Mouse (Mus musculus) midbrain, embryonic 13.5 days (tissue): ENCODE results near the gene Tmem233. TPM values are rescaled to one million over a fixed set of nuclear protein-coding genes. Genes with fewer than 3 reads are reported as not detected.
A peak's percentile ranks its signal among the peaks of the same experiment; 100 is the strongest.

ENCODE experiments used
- ATAC-seq: fragments of 200-750 bp; cut with Nextera tagmentation; 2 replicates; pipeline ENCODE4 v1.8.0; 2017; ENCODE audit warnings: mild to moderate bottlenecking, moderate TSS enrichment, moderate library complexity
- H3K27ac ChIP-seq: fragments of 300-500 bp; sonication (generic); 2 replicates; pipeline ENCODE4 v1.5.1; 2015; ENCODE audit warnings: inconsistent platforms, mild to moderate bottlenecking, moderate library complexity
- H3K27me3 ChIP-seq: fragments of 300-500 bp; sonication (generic); 2 replicates; pipeline ENCODE4 v1.6.1; 2015; ENCODE audit warnings: mild to moderate bottlenecking, inconsistent platforms
- H3K36me3 ChIP-seq: fragments of 300-500 bp; sonication (generic); 2 replicates; pipeline ENCODE4 v1.6.1; 2015; ENCODE audit warnings: mild to moderate bottlenecking, inconsistent platforms
- H3K4me1 ChIP-seq: fragments of 300-500 bp; sonication (generic); replicated peaks from 2 replicates; pipeline ENCODE4 v1.6.1; 2015; ENCODE audit warnings: inconsistent platforms
- H3K4me2 ChIP-seq: fragments of 300-500 bp; sonication (generic); replicated peaks from 2 replicates; pipeline ENCODE4 v1.6.1; 2015; ENCODE audit warnings: moderate library complexity, mild to moderate bottlenecking, inconsistent platforms
- H3K4me3 ChIP-seq: fragments of 300-500 bp; sonication (generic); replicated peaks from 2 replicates; pipeline ENCODE4 v1.5.1; 2015; ENCODE audit warnings: mild to moderate bottlenecking, inconsistent platforms
- H3K9ac ChIP-seq: fragments of 300-500 bp; sonication (generic); replicated peaks from 2 replicates; pipeline ENCODE4 v1.6.1; 2015; ENCODE audit warnings: mild to moderate bottlenecking, inconsistent platforms
- H3K9me3 ChIP-seq: fragments of 300-500 bp; sonication (generic); 2 replicates; pipeline ENCODE4 v1.6.1; 2016; ENCODE audit warnings: mild to moderate bottlenecking, inconsistent platforms
- whole genome bisulfite sequencing: fragments of 180-500 bp; shearing (Covaris S2); methylation state at CpG from one replicate; pipeline ENCODE4 v1.1.7; 2015; 5-methylcytosine and 5-hydroxymethylcytosine counted together
- polyA plus RNA-seq: library from polyadenylated mRNA; unstranded; fragments of >200 nt; fragmentation: Nextera tagmentation; extraction: Ambion mirVana; gene quantifications from 2 replicates; pipeline ENCODE4 v1.2.1, GENCODE M21; 2015

Gene Tmem233
- polyA plus RNA-seq, 1 experiment from 2014 or later = not detected

- H3K4me2 ChIP-seq = no peak overlapping the region
- no peak overlapping the region for H3K9ac ChIP-seq
- no peaks in the 10 kb centered on the region for H3K36me3 ChIP-seq
- no peak overlapping the region for H3K27ac ChIP-seq
- 87% methylated on average over 5 of the region's 5 CpGs for WGBS
- ATAC-seq = no peak
- H3K4me1 ChIP-seq = no peaks in the 10 kb centered on the region
- H3K27me3 ChIP-seq = no peaks in the 10 kb centered on the region
- H3K4me3 ChIP-seq = no peak overlapping the region
- no peaks in the 10 kb centered on the region for H3K9me3 ChIP-seq
Measured at GRCm38 (mm10) chr5:116052171-116052570, 30.9 kb downstream of the Tmem233 start.

- no peak overlapping the region for H3K27ac ChIP-seq
- no peaks in the 10 kb centered on the region for H3K36me3 ChIP-seq
- H3K9ac ChIP-seq = no peak overlapping the region
- no peak overlapping the region for H3K4me3 ChIP-seq
- ATAC-seq = no peak
- H3K27me3 ChIP-seq = no peaks in the 10 kb centered on the region
- no peak overlapping the region for H3K4me2 ChIP-seq
- H3K4me1 ChIP-seq = no peaks in the 10 kb centered on the region
- 74% methylated on average over 4 of the region's 4 CpGs for WGBS
- no peaks in the 10 kb centered on the region for H3K9me3 ChIP-seq
Measured at GRCm38 (mm10) chr5:116049821-116050220, 33.2 kb downstream of the Tmem233 start.

GRCm38 (mm10) chr5:116048321-116048720 is 34.7 kb downstream of the Tmem233 start:
- no peak overlapping the region for H3K4me3 ChIP-seq
- no peaks in the 10 kb centered on the region for H3K27me3 ChIP-seq
- no peak overlapping the region for H3K9ac ChIP-seq
- H3K9me3 ChIP-seq = no peaks in the 10 kb centered on the region
- H3K4me1 ChIP-seq = no peaks in the 10 kb centered on the region
- ATAC-seq = no peak
- H3K27ac ChIP-seq = no peak overlapping the region
- 93% methylated on average over 3 of the region's 3 CpGs for WGBS
- H3K36me3 ChIP-seq = no peaks in the 10 kb centered on the region
- no peak overlapping the region for H3K4me2 ChIP-seq

- H3K27ac ChIP-seq = no peak overlapping the region
- H3K4me1 ChIP-seq = no peaks in the 10 kb centered on the region
- no peaks in the 10 kb centered on the region for H3K27me3 ChIP-seq
- no peak overlapping the region for H3K4me2 ChIP-seq
- ATAC-seq = no peak
- H3K4me3 ChIP-seq = no peak overlapping the region
- H3K9me3 ChIP-seq = no peaks in the 10 kb centered on the region
- 78% methylated on average over 4 of the region's 4 CpGs for WGBS
- no peak overlapping the region for H3K9ac ChIP-seq
- no peaks in the 10 kb centered on the region for H3K36me3 ChIP-seq
Measured at GRCm38 (mm10) chr5:116046246-116046645, 36.8 kb downstream of the Tmem233 start.

GRCm38 (mm10) chr5:116045581-116045980 is 37.5 kb downstream of the Tmem233 start:
- no peaks in the 10 kb centered on the region for H3K36me3 ChIP-seq
- no peaks in the 10 kb centered on the region for H3K27me3 ChIP-seq
- ATAC-seq = no peak

GRCm38 (mm10) chr5:116042241-116042640 is 40.8 kb downstream of the Tmem233 start:
- H3K27ac ChIP-seq = no peak overlapping the region
- ATAC-seq = no peak
- no peaks in the 10 kb centered on the region for H3K36me3 ChIP-seq

More at GRCm38 (mm10) chr5:116045581-116045980, 37.5 kb downstream of the Tmem233 start:
- Histone ChIP-seq H3K9ac (no peak overlapping the region), H3K4me2 (no peak overlapping the region), H3K9me3 (no peaks in the 10 kb centered on the region), H3K27ac (no peak overlapping the region), H3K4me1 (no peaks in the 10 kb centered on the region), H3K4me3 (no peak overlapping the region)
- WGBS = 87% methylated on average over 8 of the region's 8 CpGs

GRCm38 (mm10) chr5:116039706-116040105 is 43.3 kb downstream of the Tmem233 start:
- no peaks in the 10 kb centered on the region for H3K9me3 ChIP-seq
- no peaks in the 10 kb centered on the region for H3K36me3 ChIP-seq
- H3K4me3 ChIP-seq = no peak overlapping the region
- 37% methylated on average over 11 of the region's 11 CpGs for WGBS
- no peak for ATAC-seq
- no peak overlapping the region for H3K9ac ChIP-seq
- H3K4me2 ChIP-seq = 0 out of 2 replicates have a peak overlapping the region, but pooled peaks have one; percentile 2
- no peaks in the 10 kb centered on the region for H3K27me3 ChIP-seq
- no peak overlapping the region for H3K27ac ChIP-seq
- H3K4me1 ChIP-seq = peaks cover 9% of the 10 kb centered on the region; the same call in 1 of the 2 replicates

More at GRCm38 (mm10) chr5:116042241-116042640, 40.8 kb downstream of the Tmem233 start:
- Histone ChIP-seq H3K27me3 (no peaks in the 10 kb centered on the region), H3K9me3 (no peaks in the 10 kb centered on the region), H3K4me3 (no peak overlapping the region), H3K9ac (no peak overlapping the region), H3K4me2 (no peak overlapping the region), H3K4me1 (peaks cover 4% of the 10 kb centered on the region; the same call in 1 of the 2 replicates)
- 36% methylated on average over 7 of the region's 7 CpGs for WGBS

GRCm38 (mm10) chr5:116037731-116038130 is 45.3 kb downstream of the Tmem233 start:
- Histone ChIP-seq H3K9me3 (no peaks in the 10 kb centered on the region), H3K27ac (no peak overlapping the region), H3K36me3 (no peaks in the 10 kb centered on the region), H3K9ac (no peak overlapping the region), H3K4me3 (no peak overlapping the region), H3K4me1 (peaks cover 9% of the 10 kb centered on the region; the same call in 1 of the 2 replicates), H3K27me3 (no peaks in the 10 kb centered on the region), H3K4me2 (no peak overlapping the region)
- WGBS = 69% methylated on average over 12 of the region's 12 CpGs
- no peak for ATAC-seq

- no peak overlapping the region for H3K27ac ChIP-seq
- no peak overlapping the region for H3K9ac ChIP-seq
- no peak overlapping the region for H3K4me2 ChIP-seq
- peaks cover 9% of the 10 kb centered on the region; the same call in 1 of the 2 replicates for H3K4me1 ChIP-seq
- no peaks in the 10 kb centered on the region for H3K9me3 ChIP-seq
- WGBS = 48% methylated on average over 16 of the region's 16 CpGs
- H3K36me3 ChIP-seq = no peaks in the 10 kb centered on the region
- H3K4me3 ChIP-seq = no peak overlapping the region
- ATAC-seq = no peak
- no peaks in the 10 kb centered on the region for H3K27me3 ChIP-seq
Measured at GRCm38 (mm10) chr5:116036465-116036864, 46.6 kb downstream of the Tmem233 start.

GRCm38 (mm10) chr5:116031190-116031577 is 51.9 kb downstream of the Tmem233 start:
- H3K27ac ChIP-seq = no peak overlapping the region
- no peaks in the 10 kb centered on the region for H3K9me3 ChIP-seq
- WGBS = 3% methylated on average over 14 of the region's 14 CpGs
- no peak overlapping the region for H3K4me3 ChIP-seq
- H3K36me3 ChIP-seq = no peaks in the 10 kb centered on the region
- H3K4me2 ChIP-seq = peak overlapping the region; percentile 44
- peaks cover 18% of the 10 kb centered on the region for H3K27me3 ChIP-seq
- no peak overlapping the region for H3K9ac ChIP-seq
- H3K4me1 ChIP-seq = peaks cover 6% of the 10 kb centered on the region
- ATAC-seq = 0 out of 2 replicates have a peak, but pooled peaks have one; percentile 27

- H3K4me2 ChIP-seq = peak overlapping the region; percentile 44
- H3K27me3 ChIP-seq = peaks cover 18% of the 10 kb centered on the region
- peak; percentile 62; the same call in 1 of the 2 replicates for ATAC-seq
- no peak overlapping the region for H3K27ac ChIP-seq
- no peaks in the 10 kb centered on the region for H3K9me3 ChIP-seq
- peaks cover 6% of the 10 kb centered on the region for H3K4me1 ChIP-seq
- 5% methylated on average over 19 of the region's 19 CpGs for WGBS
- H3K4me3 ChIP-seq = peak overlapping the region; percentile 19; the same call in 1 of the 2 replicates
- H3K9ac ChIP-seq = 0 out of 2 replicates have a peak overlapping the region, but pooled peaks have one; percentile 28
- H3K36me3 ChIP-seq = no peaks in the 10 kb centered on the region
Measured at GRCm38 (mm10) chr5:116030566-116031189, 52.4 kb downstream of the Tmem233 start.

- 79% methylated on average over 7 of the region's 7 CpGs for WGBS
- Histone ChIP-seq H3K4me3 (no peak overlapping the region), H3K9me3 (no peaks in the 10 kb centered on the region), H3K36me3 (no peaks in the 10 kb centered on the region), H3K27me3 (peaks cover 18% of the 10 kb centered on the region), H3K27ac (no peak overlapping the region), H3K4me2 (no peak overlapping the region), H3K9ac (no peak overlapping the region), H3K4me1 (peaks cover 6% of the 10 kb centered on the region)
- no peak for ATAC-seq
Measured at GRCm38 (mm10) chr5:116029071-116029470, 54.0 kb downstream of the Tmem233 start.
